Mouse (Mus musculus) small intestine, adult 2 months (tissue): Measurements from ENCODE around the gene Fto.

Experiments used
- CTCF ChIP-seq: fragments of 200-500 bp; IDR thresholded peaks from 2 replicates; pipeline ENCODE4 v1.5.1; 2012; ENCODE audit warnings: low read depth, mild to moderate bottlenecking, control low read depth, inconsistent platforms, low read length, moderate library complexity, mixed read lengths; ENCODE audit not compliant: insufficient replicate concordance, insufficient read length; ENCODE audit errors: extremely low read depth
- POLR2A ChIP-seq: fragments of 200-500 bp; IDR thresholded peaks from 2 replicates; pipeline ENCODE4 v1.6.1; 2012; ENCODE audit warnings: low read depth, mild to moderate bottlenecking, control low read depth, inconsistent platforms, low read length, moderate library complexity

DNA sequence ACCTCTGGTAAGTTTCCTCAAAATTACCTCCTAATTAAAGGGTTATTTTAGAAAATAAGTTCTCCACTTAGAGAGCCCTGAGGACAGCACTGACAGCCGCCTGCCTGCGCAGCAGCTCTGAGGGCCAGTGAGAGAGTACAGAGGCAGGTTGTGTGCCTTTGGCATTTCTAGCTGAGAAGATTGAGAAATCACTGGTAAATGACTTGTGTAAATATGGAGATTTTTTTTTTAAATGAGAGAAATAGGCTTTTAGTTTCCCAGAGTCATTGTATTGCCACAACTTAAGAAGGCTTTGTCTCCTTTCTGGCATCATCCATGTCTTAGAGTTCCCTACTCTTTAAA is 181.9 kb downstream of the Fto start:
- TF ChIP-seq POLR2A (no peak), CTCF (no peak)
